Mouse (Mus musculus): ENCODE results near the gene Mpp2.

DNA sequence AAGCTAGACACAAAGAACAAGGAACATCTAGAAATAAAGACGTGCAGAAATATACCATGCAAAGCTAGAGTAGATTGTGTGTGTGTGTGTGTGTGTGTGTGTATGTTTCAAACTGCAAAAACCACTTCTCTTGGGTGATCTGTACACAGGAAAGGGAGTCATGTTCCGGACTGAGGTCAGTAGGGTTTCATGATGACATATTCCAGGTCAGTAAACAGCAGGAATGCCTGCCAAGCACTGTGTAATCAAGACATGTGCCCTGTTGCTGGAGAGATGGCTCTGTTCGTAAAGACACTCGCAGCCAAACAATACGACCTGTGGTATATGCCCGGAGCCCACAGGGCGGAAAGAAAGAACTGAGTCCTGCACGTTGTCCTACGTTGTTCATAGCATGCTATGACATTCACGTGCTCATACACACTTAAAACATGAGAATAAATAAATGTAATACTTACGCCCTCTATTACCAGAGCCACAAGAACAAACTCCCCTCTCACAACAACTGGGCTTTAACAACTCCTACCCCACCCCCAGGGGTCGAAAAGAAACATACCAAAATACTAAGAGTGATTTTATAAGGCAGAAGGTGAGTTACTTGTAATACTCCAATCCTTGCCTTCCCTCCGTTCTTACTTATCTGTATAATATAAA lies 48.7 kb downstream of the Mpp2 start:
- TF ChIP-seq CTCF (IDR thresholded peaks at IDR 0.05; ENCODE audit: low read depth) (no peak), EP300 (IDR thresholded peaks at IDR 0.05; ENCODE audit: low read depth) (no peak)
